ENCODE assay signal across 24 mouse cellular contexts in genomic region chr12:25037681-25038472, GRCm38 (mm10).
"Had no signal": no experiment of that assay in that cellular context is flagged by ENCODE, and none has a peak within 500 bp of the region (broad histone marks: within the 10 kb centered on the region; RNA-seq: fewer than 3 reads in every experiment).

No protein-coding gene starts in this region.

- H3K4me3 ChIP-seq: forebrain, embryonic 15.5 days; heart, embryonic 13.5 days; heart, embryonic 15.5 days; hindbrain, embryonic 12.5 days; hindbrain, embryonic 15.5 days; kidney, embryonic 15.5 days; limb, embryonic 13.5 days; limb, embryonic 15.5 days had no signal

- H3K9ac ChIP-seq: forebrain, embryonic 15.5 days; forebrain, postnatal 0 days; heart, embryonic 13.5 days; heart, embryonic 15.5 days; hindbrain, embryonic 12.5 days; hindbrain, embryonic 15.5 days; kidney, embryonic 15.5 days; limb, embryonic 13.5 days; limb, embryonic 15.5 days had no signal

- H3K9me3 ChIP-seq: forebrain, embryonic 15.5 days; heart, embryonic 13.5 days; heart, embryonic 15.5 days; hindbrain, embryonic 12.5 days; hindbrain, embryonic 15.5 days; kidney, embryonic 15.5 days; limb, embryonic 13.5 days; limb, embryonic 15.5 days had no signal

- H3K27ac ChIP-seq: forebrain, embryonic 15.5 days; heart, embryonic 13.5 days; heart, embryonic 15.5 days; hindbrain, embryonic 12.5 days; hindbrain, embryonic 15.5 days; hindbrain, postnatal 0 days; limb, embryonic 13.5 days; limb, embryonic 15.5 days had no signal

- DNase-seq: forebrain, postnatal 0 days; gastrocnemius, postnatal 14 days; gastrocnemius, postnatal 36 days; heart, adult 18-20 months; heart, postnatal 14 days; heart, postnatal 36 days; kidney, adult 11 months; kidney, adult 2 months; kidney, adult 9 months; kidney, postnatal 14 days; layer of hippocampus, adult 9-11 months; layer of hippocampus, postnatal 36 days; left cerebral cortex, postnatal 4 days had no signal

- H3K27me3 ChIP-seq: forebrain, embryonic 15.5 days; heart, embryonic 13.5 days; heart, embryonic 15.5 days; hindbrain, embryonic 12.5 days; hindbrain, embryonic 15.5 days; kidney, embryonic 15.5 days; limb, embryonic 13.5 days; limb, embryonic 15.5 days had no signal

- ATAC-seq: forebrain, embryonic 15.5 days; forebrain, postnatal 0 days; hindbrain, postnatal 0 days; intestine, embryonic 16.5 days had no signal

- H3K4me2 ChIP-seq: forebrain, embryonic 15.5 days; heart, embryonic 11.5 days; heart, embryonic 13.5 days; heart, embryonic 15.5 days; hindbrain, embryonic 12.5 days; hindbrain, embryonic 15.5 days; kidney, embryonic 15.5 days; limb, embryonic 13.5 days; limb, embryonic 15.5 days had no signal
